Mouse (Mus musculus) erythroblast, embryonic 14.5 days (primary cell): ENCODE results near the gene Psmd9.

Experiments used
- GATA1 ChIP-seq: IDR thresholded peaks from 2 replicates; pipeline ENCODE4 v1.6.1; 2012; ENCODE audit warnings: low read length, inconsistent platforms, mixed read lengths
- TAL1 ChIP-seq: IDR thresholded peaks from 3 replicates; pipeline ENCODE4 v1.6.1; 2012; ENCODE audit warnings: low read length, inconsistent platforms, mixed read lengths

GRCm38 (mm10) chr5:123144746-123145590 lies 24.2 kb upstream of the Psmd9 start:
- TF ChIP-seq TAL1 (no peak), GATA1 (no peak)
